Mouse (Mus musculus): ENCODE measurements around the gene Lrba. TPM values are rescaled to one million over a fixed set of nuclear protein-coding genes. Genes with fewer than 3 reads are reported as not detected.

Gene Lrba
- polyA plus RNA-seq, 1 experiment from 2014 or later, result 2.4 TPM

- H3K27ac ChIP-seq (replicated peaks), result no peak overlapping the region
- ATAC-seq (ENCODE audit: insufficient read depth), result no peak
- 69% methylated on average over 11 of the region's 11 CpGs for WGBS (ENCODE audit: insufficient replicate concordance)
Measured at GRCm38 (mm10) chr3:86786845-86787351, 562.4 kb downstream of the Lrba start.

GRCm38 (mm10) chr3:86787423-86788123 lies 563.1 kb downstream of the Lrba start:
- Histone ChIP-seq H3K9ac (no peak overlapping the region), H3K4me1 (replicated peaks) (no peaks in the 10 kb centered on the region), H3K36me3 (replicated peaks) (peaks cover 29% of the 10 kb centered on the region), H3K4me3 (replicated peaks) (no peak overlapping the region), H3K27me3 (no peaks in the 10 kb centered on the region), H3K27ac (replicated peaks) (no peak overlapping the region), H3K4me2 (no peak overlapping the region), H3K9me3 (replicated peaks) (no peaks in the 10 kb centered on the region)
- no peak for ATAC-seq (ENCODE audit: insufficient read depth)
- WGBS (ENCODE audit: insufficient replicate concordance), result 77% methylated on average over 10 of the region's 10 CpGs

More at GRCm38 (mm10) chr3:86786845-86787351, 562.4 kb downstream of the Lrba start:
- H3K36me3 ChIP-seq (replicated peaks), result peaks cover 24% of the 10 kb centered on the region
- no peak overlapping the region for H3K4me2 ChIP-seq
- no peaks in the 10 kb centered on the region for H3K27me3 ChIP-seq
- H3K9me3 ChIP-seq (replicated peaks), result no peaks in the 10 kb centered on the region
- no peaks in the 10 kb centered on the region for H3K4me1 ChIP-seq (replicated peaks)
- no peak overlapping the region for H3K4me3 ChIP-seq (replicated peaks)
- H3K9ac ChIP-seq, result no peak overlapping the region

GRCm38 (mm10) chr3:86788711-86789110 lies 564.2 kb downstream of the Lrba start:
- no peak overlapping the region for H3K9ac ChIP-seq
- WGBS (ENCODE audit: insufficient replicate concordance), result 42% methylated on average over 6 of the region's 6 CpGs
- H3K9me3 ChIP-seq (replicated peaks), result no peaks in the 10 kb centered on the region
- H3K27me3 ChIP-seq, result no peaks in the 10 kb centered on the region
- peaks cover 35% of the 10 kb centered on the region for H3K36me3 ChIP-seq (replicated peaks)
- H3K4me3 ChIP-seq (replicated peaks), result no peak overlapping the region
- no peak overlapping the region for H3K27ac ChIP-seq (replicated peaks)
- no peak overlapping the region for H3K4me2 ChIP-seq
- ATAC-seq (ENCODE audit: insufficient read depth), result no peak
- H3K4me1 ChIP-seq (replicated peaks), result no peaks in the 10 kb centered on the region

GRCm38 (mm10) chr3:86789752-86790151 lies 565.3 kb downstream of the Lrba start:
- Histone ChIP-seq H3K4me1 (replicated peaks) (no peaks in the 10 kb centered on the region), H3K27ac (replicated peaks) (no peak overlapping the region), H3K9ac (no peak overlapping the region), H3K9me3 (replicated peaks) (no peaks in the 10 kb centered on the region), H3K36me3 (replicated peaks) (peaks cover 35% of the 10 kb centered on the region), H3K4me3 (replicated peaks) (no peak overlapping the region), H3K27me3 (no peaks in the 10 kb centered on the region), H3K4me2 (no peak overlapping the region)
- WGBS (ENCODE audit: insufficient replicate concordance), result 90% methylated on average over 5 of the region's 5 CpGs
- ATAC-seq (ENCODE audit: insufficient read depth), result no peak

GRCm38 (mm10) chr3:86793264-86793663 lies 568.8 kb downstream of the Lrba start:
- peaks cover 21% of the 10 kb centered on the region for H3K36me3 ChIP-seq (replicated peaks)
- WGBS (ENCODE audit: insufficient replicate concordance), result 62% methylated on average over 4 of the region's 4 CpGs
- no peak overlapping the region for H3K9ac ChIP-seq
- peaks cover 22% of the 10 kb centered on the region for H3K4me1 ChIP-seq (replicated peaks)
- no peak overlapping the region for H3K27ac ChIP-seq (replicated peaks)
- H3K4me3 ChIP-seq (replicated peaks), result no peak overlapping the region
- ATAC-seq (ENCODE audit: insufficient read depth), result no peak
- no peaks in the 10 kb centered on the region for H3K27me3 ChIP-seq
- H3K4me2 ChIP-seq, result no peak overlapping the region
- H3K9me3 ChIP-seq (replicated peaks), result no peaks in the 10 kb centered on the region

GRCm38 (mm10) chr3:86793720-86794191 lies 569.3 kb downstream of the Lrba start:
- Histone ChIP-seq H3K27me3 (no peaks in the 10 kb centered on the region), H3K4me1 (replicated peaks) (peaks cover 22% of the 10 kb centered on the region), H3K36me3 (replicated peaks) (peaks cover 21% of the 10 kb centered on the region), H3K4me3 (replicated peaks) (no peak overlapping the region), H3K4me2 (no peak overlapping the region), H3K9ac (no peak overlapping the region), H3K27ac (replicated peaks) (no peak overlapping the region), H3K9me3 (replicated peaks) (no peaks in the 10 kb centered on the region)
- ATAC-seq (ENCODE audit: insufficient read depth), result no peak
- 62% methylated on average over 1 of the region's 1 CpGs for WGBS (ENCODE audit: insufficient replicate concordance)

GRCm38 (mm10) chr3:86796716-86797115 lies 572.2 kb downstream of the Lrba start:
- ATAC-seq (ENCODE audit: insufficient read depth), result no peak
- no peaks in the 10 kb centered on the region for H3K27me3 ChIP-seq
- H3K9me3 ChIP-seq (replicated peaks), result no peaks in the 10 kb centered on the region
- WGBS (ENCODE audit: insufficient replicate concordance), result 37% methylated on average over 6 of the region's 6 CpGs
- peaks cover 48% of the 10 kb centered on the region for H3K4me1 ChIP-seq (replicated peaks)
- peak overlapping the region; percentile 15; the same call in 1 of the 2 replicates for H3K9ac ChIP-seq
- peak overlapping the region; percentile 71 for H3K4me2 ChIP-seq
- peaks cover 11% of the 10 kb centered on the region for H3K36me3 ChIP-seq (replicated peaks)
- peak overlapping the region; percentile 54; the same call in 1 of the 2 replicates for H3K27ac ChIP-seq (replicated peaks)
- H3K4me3 ChIP-seq (replicated peaks), result peak overlapping the region; percentile 59

GRCm38 (mm10) chr3:86797871-86798460 lies 573.5 kb downstream of the Lrba start:
- H3K4me2 ChIP-seq, result peak overlapping the region; percentile 71
- ATAC-seq (ENCODE audit: insufficient read depth), result no peak
- H3K27ac ChIP-seq (replicated peaks), result peak overlapping the region; percentile 94
- 0 out of 2 replicates have a peak, but pooled peaks cover 4% of the 10 kb centered on the region for H3K36me3 ChIP-seq (replicated peaks)
- WGBS (ENCODE audit: insufficient replicate concordance), result 57% methylated on average over 13 of the region's 13 CpGs
- H3K27me3 ChIP-seq, result no peaks in the 10 kb centered on the region
- no peaks in the 10 kb centered on the region for H3K9me3 ChIP-seq (replicated peaks)
- H3K4me3 ChIP-seq (replicated peaks), result peak overlapping the region; percentile 59
- peak overlapping the region; percentile 58 for H3K9ac ChIP-seq
- H3K4me1 ChIP-seq (replicated peaks), result peaks cover 60% of the 10 kb centered on the region

- Histone ChIP-seq H3K4me2 (peak overlapping the region; percentile 71), H3K4me1 (replicated peaks) (peaks cover 64% of the 10 kb centered on the region), H3K27me3 (no peaks in the 10 kb centered on the region), H3K9me3 (replicated peaks) (no peaks in the 10 kb centered on the region), H3K36me3 (replicated peaks) (no peaks in the 10 kb centered on the region), H3K4me3 (replicated peaks) (peak overlapping the region; percentile 59), H3K9ac (peak overlapping the region; percentile 58), H3K27ac (replicated peaks) (peak overlapping the region; percentile 94)
- ATAC-seq (ENCODE audit: insufficient read depth), result peak; percentile 98
- WGBS (ENCODE audit: insufficient replicate concordance), result 28% methylated on average over 9 of the region's 9 CpGs
Measured at GRCm38 (mm10) chr3:86799041-86799440, 574.6 kb downstream of the Lrba start.

- H3K4me1 ChIP-seq (replicated peaks), result peaks cover 63% of the 10 kb centered on the region
- peak overlapping the region; percentile 49 for H3K27ac ChIP-seq (replicated peaks)
- 67% methylated on average over 8 of the region's 8 CpGs for whole genome bisulfite sequencing (ENCODE audit: insufficient replicate concordance)
Measured at GRCm38 (mm10) chr3:86800841-86801240, 576.4 kb downstream of the Lrba start.

GRCm38 (mm10) chr3:86802825-86803224 lies 578.3 kb downstream of the Lrba start:
- Histone ChIP-seq H3K4me2 (no peak overlapping the region), H3K4me3 (replicated peaks) (no peak overlapping the region), H3K27me3 (no peaks in the 10 kb centered on the region), H3K36me3 (replicated peaks) (no peaks in the 10 kb centered on the region), H3K4me1 (replicated peaks) (peaks cover 46% of the 10 kb centered on the region), H3K9ac (no peak overlapping the region), H3K27ac (replicated peaks) (0 out of 2 replicates have a peak overlapping the region, but pooled peaks have one; percentile 7), H3K9me3 (replicated peaks) (no peaks in the 10 kb centered on the region)
- no peak for ATAC-seq (ENCODE audit: insufficient read depth)
- 33% methylated on average over 8 of the region's 8 CpGs for WGBS (ENCODE audit: insufficient replicate concordance)

More at GRCm38 (mm10) chr3:86800841-86801240, 576.4 kb downstream of the Lrba start:
- ATAC-seq (ENCODE audit: insufficient read depth), result no peak
- Histone ChIP-seq H3K4me3 (replicated peaks) (no peak overlapping the region), H3K9ac (no peak overlapping the region), H3K9me3 (replicated peaks) (no peaks in the 10 kb centered on the region), H3K27me3 (no peaks in the 10 kb centered on the region), H3K4me2 (no peak overlapping the region), H3K36me3 (replicated peaks) (no peaks in the 10 kb centered on the region)
